Mouse (Mus musculus) embryonic stem cell, embryonic (primary cell): ENCODE results near the gene Camk1g.

Experiments used
- CTCF ChIA-PET, 4 experiments: fragments of 300-600 bp in 2 of 4; fragments of 350-600 bp in 2 of 4; sonication (Branson Sonifier 250); formaldehyde crosslinking; loops; one replicate each; lab custom pipeline; 2022; ENCODE audit warnings: inconsistent platforms in 2 of 4; lab: Charles Lee
- POLR2A ChIA-PET, 4 experiments: fragments of 300-600 bp in 2 of 4; fragments of 350-600 bp in 2 of 4; sonication (Branson Sonifier 250); formaldehyde crosslinking; loops; one replicate each; lab custom pipeline; 2022; ENCODE audit warnings: antibody characterized with exemption in 4 of 4, inconsistent platforms in 1 of 4; lab: Charles Lee

The Camk1g gene

GRCm38 (mm10) chr1:193344976-193345375 lies 25.1 kb downstream of the Camk1g start:
- ChIA-PET CTCF (interaction anchor here in 1 of 4 experiments (1.4 kb wide), 1 partner anchor 19 kb away, joined by 3 read pairs; no protein-coding TSS in a partner anchor), POLR2A (no interaction called here)

- ChIA-PET CTCF (interaction anchor here in 3 of 4 experiments (1.1 to 1.4 kb wide), 3 partner anchors 20 to 33 kb away, joined by 3 read pairs; no protein-coding TSS in a partner anchor), POLR2A (no interaction called here)
Measured at GRCm38 (mm10) chr1:193343853-193344252, 26.2 kb downstream of the Camk1g start.

- POLR2A ChIA-PET = no interaction called here
Measured at GRCm38 (mm10) chr1:193342198-193342946, 27.7 kb downstream of the Camk1g start.

GRCm38 (mm10) chr1:193338363-193338995 lies 31.6 kb downstream of the Camk1g start:
- ChIA-PET POLR2A (interaction anchor here in 1 of 4 experiments (0.9 to 1.4 kb wide), 2 partner anchors 12 to 14 kb away, joined by 3 read pairs; no protein-coding TSS in a partner anchor), CTCF (interaction anchor here in 3 of 4 experiments (0.7 to 1.9 kb wide), 4 partner anchors 14 to 38 kb away, joined by 3 to 6 read pairs (median 4); no protein-coding TSS in a partner anchor)

More at GRCm38 (mm10) chr1:193342198-193342946, 27.7 kb downstream of the Camk1g start:
- CTCF ChIA-PET = interaction anchor here in 2 of 4 experiments (1.3 to 1.4 kb wide), 3 partner anchors 12 to 34 kb away, joined by 3 read pairs; no protein-coding TSS in a partner anchor

GRCm38 (mm10) chr1:193337787-193338310 lies 32.2 kb downstream of the Camk1g start:
- POLR2A ChIA-PET = interaction anchor here in 1 of 4 experiments (1.4 kb wide), 1 partner anchor 13 kb away, joined by 3 read pairs; no protein-coding TSS in a partner anchor
- CTCF ChIA-PET = interaction anchor here in 1 of 4 experiments (0.6 kb wide), 1 partner anchor 22 kb away, joined by 3 read pairs; no protein-coding TSS in a partner anchor

- ChIA-PET POLR2A (no interaction called here), CTCF (no interaction called here)
Measured at GRCm38 (mm10) chr1:193337018-193337321, 33.1 kb downstream of the Camk1g start.

- POLR2A ChIA-PET = no interaction called here
Measured at GRCm38 (mm10) chr1:193336122-193337017, 33.7 kb downstream of the Camk1g start.

GRCm38 (mm10) chr1:193334546-193334945 lies 35.6 kb downstream of the Camk1g start:
- ChIA-PET CTCF (interaction anchor here (0.9 to 2.4 kb wide), 9 partner anchors 10 to 79 kb away, joined by 3 to 8 read pairs (median 4); no protein-coding TSS in a partner anchor), POLR2A (no interaction called here)

More at GRCm38 (mm10) chr1:193336122-193337017, 33.7 kb downstream of the Camk1g start:
- CTCF ChIA-PET = interaction anchor here in 3 of 4 experiments (0.6 to 1.7 kb wide), 6 partner anchors 11 to 64 kb away, joined by 3 to 4 read pairs (median 3); no protein-coding TSS in a partner anchor

- ChIA-PET CTCF (interaction anchor here in 3 of 4 experiments (0.7 to 2.4 kb wide), 7 partner anchors 9 to 60 kb away, joined by 3 to 8 read pairs (median 4); partner anchors contain the start of gene G0s2 (in 1 of the 3)), POLR2A (no interaction called here)
Measured at GRCm38 (mm10) chr1:193333776-193334175, 36.3 kb downstream of the Camk1g start.

GRCm38 (mm10) chr1:193332671-193333070 lies 37.4 kb downstream of the Camk1g start:
- CTCF ChIA-PET = interaction anchor here (0.6 to 1.7 kb wide), 9 partner anchors 8 to 1144 kb away, joined by 3 to 5 read pairs (median 3); no protein-coding TSS in a partner anchor

GRCm38 (mm10) chr1:193332018-193332417 lies 38.1 kb downstream of the Camk1g start:
- ChIA-PET POLR2A (interaction anchor here in 1 of 4 experiments (1.2 kb wide), 1 partner anchor 14 kb away, joined by 4 read pairs; no protein-coding TSS in a partner anchor), CTCF (interaction anchor here in 3 of 4 experiments (0.8 to 1.7 kb wide), 6 partner anchors 8 to 51 kb away, joined by 3 to 5 read pairs (median 3); no protein-coding TSS in a partner anchor)

More at GRCm38 (mm10) chr1:193332671-193333070, 37.4 kb downstream of the Camk1g start:
- POLR2A ChIA-PET = no interaction called here

- POLR2A ChIA-PET = interaction anchor here in 2 of 4 experiments (0.6 to 1.4 kb wide), 2 partner anchors 59 to 1745 kb away, joined by 3 to 4 read pairs; no protein-coding TSS in a partner anchor
- CTCF ChIA-PET = interaction anchor here (0.7 to 2.3 kb wide), 13 partner anchors 12 to 52 kb away, joined by 3 to 18 read pairs (median 5); no protein-coding TSS in a partner anchor
Measured at GRCm38 (mm10) chr1:193330626-193331025, 39.5 kb downstream of the Camk1g start.

GRCm38 (mm10) chr1:193330172-193330571 lies 39.9 kb downstream of the Camk1g start:
- ChIA-PET POLR2A (interaction anchor here in 2 of 4 experiments (0.6 to 1.4 kb wide), 2 partner anchors 58 to 1744 kb away, joined by 3 to 4 read pairs; no protein-coding TSS in a partner anchor), CTCF (interaction anchor here (0.6 to 2.3 kb wide), 18 partner anchors 9 to 53 kb away, joined by 3 to 18 read pairs (median 4); no protein-coding TSS in a partner anchor)

- CTCF ChIA-PET = interaction anchor here (0.6 to 2.3 kb wide), 15 partner anchors 10 to 53 kb away, joined by 3 to 18 read pairs (median 4); no protein-coding TSS in a partner anchor
Measured at GRCm38 (mm10) chr1:193329557-193329956, 40.5 kb downstream of the Camk1g start.

GRCm38 (mm10) chr1:193327686-193328085 lies 42.4 kb downstream of the Camk1g start:
- CTCF ChIA-PET = interaction anchor here in 1 of 4 experiments (0.7 kb wide), 1 partner anchor 54 kb away, joined by 3 read pairs; no protein-coding TSS in a partner anchor
- POLR2A ChIA-PET = interaction anchor here in 1 of 4 experiments (0.9 kb wide), 1 partner anchor 49 kb away, joined by 3 read pairs; no protein-coding TSS in a partner anchor

More at GRCm38 (mm10) chr1:193329557-193329956, 40.5 kb downstream of the Camk1g start:
- POLR2A ChIA-PET = interaction anchor here in 1 of 4 experiments (1.4 kb wide), 1 partner anchor 58 kb away, joined by 4 read pairs; no protein-coding TSS in a partner anchor

GRCm38 (mm10) chr1:193327216-193327615 lies 42.9 kb downstream of the Camk1g start:
- CTCF ChIA-PET = interaction anchor here in 1 of 4 experiments (0.7 kb wide), 1 partner anchor 54 kb away, joined by 3 read pairs; no protein-coding TSS in a partner anchor

More at GRCm38 (mm10) chr1:193327216-193327615, 42.9 kb downstream of the Camk1g start:
- POLR2A ChIA-PET = interaction anchor here in 1 of 4 experiments (0.9 kb wide), 1 partner anchor 49 kb away, joined by 3 read pairs; no protein-coding TSS in a partner anchor
